Mouse (Mus musculus) G1E (cell line): ENCODE measurements around the gene Atxn7l1. TPM values are rescaled to one million over a fixed set of nuclear protein-coding genes. Genes with fewer than 3 reads are reported as not detected.

Source experiments
- ATAC-seq: 2 replicates; pipeline ENCODE4 v1.8.0; 2016; ENCODE audit warnings: mild to moderate bottlenecking; ENCODE audit not compliant: insufficient number of reproducible peaks, poor library complexity, low FRiP score, severe bottlenecking; ENCODE audit errors: extremely low read depth
- DNase-seq: peaks from one replicate; pipeline ENCODE4 v3.0.0; 2012; ENCODE audit warnings: low spot score
- H3K27me3 ChIP-seq: 2 replicates; pipeline ENCODE4 v1.6.1; 2012; ENCODE audit warnings: mild to moderate bottlenecking, low read length, inconsistent platforms; ENCODE audit not compliant: insufficient read depth
- H3K36me3 ChIP-seq: replicated peaks from 2 replicates; pipeline ENCODE3; 2012; ENCODE audit warnings: mild to moderate bottlenecking, inconsistent platforms
- H3K4me1 ChIP-seq: 2 replicates; pipeline ENCODE4 v1.6.1; 2012; ENCODE audit warnings: low read depth, low read length, inconsistent platforms, mixed read lengths; ENCODE audit not compliant: insufficient read depth
- H3K4me3 ChIP-seq: 2 replicates; pipeline ENCODE4 v1.5.1; 2012; ENCODE audit warnings: low read depth, mild to moderate bottlenecking, inconsistent platforms, low read length, moderate library complexity, mixed read lengths
- H3K9me3 ChIP-seq: replicated peaks from 2 replicates; pipeline ENCODE4 v1.6.1; 2012; ENCODE audit warnings: inconsistent platforms
- CTCF ChIP-seq: IDR thresholded peaks from 2 replicates; pipeline ENCODE4 v1.5.1; 2012; ENCODE audit warnings: low read depth, low read length, inconsistent platforms, mixed read lengths
- GATA1 ChIP-seq: IDR thresholded peaks from 2 replicates; pipeline ENCODE4 v1.6.1; 2012; ENCODE audit warnings: borderline replicate concordance, low read length, inconsistent platforms, mixed read lengths
- GATA2 ChIP-seq: IDR thresholded peaks from 2 replicates; pipeline ENCODE4 v1.6.1; 2012; ENCODE audit warnings: low read depth, low read length, inconsistent platforms, borderline replicate concordance
- POLR2AphosphoS5 ChIP-seq: IDR thresholded peaks from 2 replicates; pipeline ENCODE4 v1.6.1; 2012; ENCODE audit warnings: low read depth, low read length, inconsistent platforms; ENCODE audit not compliant: insufficient replicate concordance
- TAL1 ChIP-seq: conservative IDR thresholded peaks from 2 replicates; pipeline ENCODE4 v1.6.1; 2012; ENCODE audit warnings: low read depth, low read length, inconsistent platforms, mixed read lengths
- polyA plus RNA-seq: library from polyadenylated mRNA; stranded (reverse); fragments of >175 nt; gene quantifications from 2 replicates; pipeline ENCODE4 v1.2.3, GENCODE M21; 2012
- total RNA-seq, 2 experiments: library from RNA; stranded (forward) in 1 of 2; stranded (reverse) in 1 of 2; fragments of 200-1000 nt in 1 of 2; fragments of >200 nt in 1 of 2; fragmentation: Nextera tagmentation in 1 of 2; gene quantifications; 2 replicates each; pipeline ENCODE4 v1.2.3; 2014 to 2017

The Atxn7l1 gene
- total and polyA plus RNA-seq, 3 experiments = 51.0 to 282 (median 56.6) TPM

DNA sequence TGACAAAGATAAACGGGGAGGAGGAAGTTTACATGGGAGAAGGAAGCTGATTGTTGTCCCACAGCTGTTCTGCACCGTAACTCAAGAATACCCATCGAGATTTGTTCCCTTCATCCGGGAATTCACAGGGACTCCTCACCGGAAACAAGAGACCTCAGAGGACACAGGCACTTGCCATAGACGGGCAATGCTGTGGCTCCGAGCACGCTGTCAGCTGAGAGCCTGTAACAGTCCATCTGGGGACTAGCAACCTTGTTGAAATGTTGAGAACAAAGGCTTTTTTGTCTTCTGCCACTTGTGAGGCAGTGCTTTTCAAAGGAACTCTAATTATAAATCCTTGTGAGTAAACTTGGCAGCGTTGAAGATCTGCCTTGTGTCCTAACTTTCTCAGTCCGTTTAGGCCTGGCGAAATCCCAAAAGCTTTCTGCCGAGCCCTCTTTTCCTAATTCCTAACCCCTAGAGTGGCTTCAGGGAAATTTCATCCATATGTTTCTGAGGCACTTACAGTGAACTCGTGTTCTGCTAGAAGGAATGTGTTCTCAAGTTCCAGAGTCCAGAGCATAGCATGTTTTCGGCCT lies 36.5 kb upstream of the Atxn7l1 start:
- no peak for DNase-seq
- no peaks in the 10 kb centered on the region for H3K36me3 ChIP-seq
- no peak overlapping the region for H3K4me3 ChIP-seq
- no peaks in the 10 kb centered on the region for H3K9me3 ChIP-seq
- peaks cover 28% of the 10 kb centered on the region for H3K27me3 ChIP-seq
- TF ChIP-seq POLR2AphosphoS5 (no peak), CTCF (no peak), GATA1 (no peak), TAL1 (no peak), GATA2 (no peak)
- H3K4me1 ChIP-seq = no peaks in the 10 kb centered on the region
- ATAC-seq = no peak

- no peak for TF ChIP-seq TAL1
- no peak for TF ChIP-seq POLR2AphosphoS5
- no peak for TF ChIP-seq CTCF
- H3K4me3 ChIP-seq = no peak overlapping the region
- ATAC-seq = no peak
- H3K9me3 ChIP-seq = no peaks in the 10 kb centered on the region
- H3K36me3 ChIP-seq = no peaks in the 10 kb centered on the region
- no peaks in the 10 kb centered on the region for H3K4me1 ChIP-seq
- H3K27me3 ChIP-seq = peaks cover 53% of the 10 kb centered on the region
- no peak for DNase-seq
Observed at GRCm38 (mm10) chr12:33118624-33119301, 28.7 kb upstream of the Atxn7l1 start.

- Histone ChIP-seq H3K27me3 (peaks cover 72% of the 10 kb centered on the region), H3K4me3 (no peak overlapping the region), H3K36me3 (no peaks in the 10 kb centered on the region), H3K4me1 (peaks cover 8% of the 10 kb centered on the region; the same call in 1 of the 2 replicates), H3K9me3 (no peaks in the 10 kb centered on the region)
- TF ChIP-seq TAL1 (no peak), POLR2AphosphoS5 (no peak), CTCF (no peak)
- DNase-seq = no peak
- peak; percentile 76 for ATAC-seq
Observed at GRCm38 (mm10) chr12:33125594-33126227, 21.8 kb upstream of the Atxn7l1 start.

DNA sequence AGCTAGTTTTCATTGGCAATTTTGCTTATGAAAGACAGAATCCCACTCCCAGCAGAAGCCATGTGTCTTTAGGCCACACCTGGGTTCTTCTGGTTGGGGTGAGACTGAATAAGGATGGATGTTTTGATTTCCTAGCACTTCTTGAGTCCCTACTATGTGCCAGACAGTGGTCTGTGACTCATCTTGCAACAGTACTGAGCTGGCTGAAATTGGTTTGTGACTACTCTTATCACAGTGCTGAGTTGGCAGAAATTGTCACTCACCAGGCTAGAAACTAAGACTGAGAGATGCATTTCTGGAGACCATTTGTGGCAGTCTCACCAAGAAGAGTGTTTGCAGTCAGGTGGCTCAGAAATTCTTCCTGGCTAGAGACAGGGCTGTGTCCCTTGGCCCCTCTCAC lies 21.2 kb upstream of the Atxn7l1 start:
- TF ChIP-seq CTCF = no peak
- no peak overlapping the region for H3K4me3 ChIP-seq
- ATAC-seq = no peak

DNA sequence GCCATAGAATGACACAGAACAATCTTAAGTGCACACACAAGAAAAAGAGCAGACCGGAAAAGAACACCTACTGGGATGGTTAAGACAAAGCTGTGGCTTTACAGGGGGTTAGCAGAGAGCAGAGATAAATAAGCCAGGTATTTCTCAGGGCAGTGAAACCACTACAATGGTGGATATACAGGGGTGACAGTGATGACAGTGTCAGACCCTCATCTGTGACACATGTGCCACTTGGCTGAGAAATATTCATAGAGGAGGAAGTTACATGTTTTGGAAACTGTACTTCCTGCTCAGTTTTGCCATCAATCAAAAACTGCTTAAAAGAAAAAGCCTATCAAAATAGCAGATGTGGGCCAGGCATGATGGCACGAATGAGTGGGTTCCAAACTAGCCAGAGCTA lies 19.4 kb upstream of the Atxn7l1 start:
- H3K36me3 ChIP-seq = no peaks in the 10 kb centered on the region
- ATAC-seq = no peak
- peaks cover 8% of the 10 kb centered on the region; the same call in 1 of the 2 replicates for H3K4me1 ChIP-seq
- peaks cover 74% of the 10 kb centered on the region for H3K27me3 ChIP-seq
- no peak for TF ChIP-seq POLR2AphosphoS5
- TF ChIP-seq CTCF = no peak
- TF ChIP-seq GATA1 = no peak
- TF ChIP-seq TAL1 = no peak
- no peak for TF ChIP-seq GATA2
- H3K4me3 ChIP-seq = no peak overlapping the region
- no peaks in the 10 kb centered on the region for H3K9me3 ChIP-seq
- DNase-seq = no peak

More for the DNA sequence above, 21.2 kb upstream of the Atxn7l1 start:
- Histone ChIP-seq H3K4me1 (peaks cover 8% of the 10 kb centered on the region; the same call in 1 of the 2 replicates), H3K36me3 (no peaks in the 10 kb centered on the region), H3K9me3 (no peaks in the 10 kb centered on the region), H3K27me3 (peaks cover 72% of the 10 kb centered on the region)
- DNase-seq = no peak

DNA sequence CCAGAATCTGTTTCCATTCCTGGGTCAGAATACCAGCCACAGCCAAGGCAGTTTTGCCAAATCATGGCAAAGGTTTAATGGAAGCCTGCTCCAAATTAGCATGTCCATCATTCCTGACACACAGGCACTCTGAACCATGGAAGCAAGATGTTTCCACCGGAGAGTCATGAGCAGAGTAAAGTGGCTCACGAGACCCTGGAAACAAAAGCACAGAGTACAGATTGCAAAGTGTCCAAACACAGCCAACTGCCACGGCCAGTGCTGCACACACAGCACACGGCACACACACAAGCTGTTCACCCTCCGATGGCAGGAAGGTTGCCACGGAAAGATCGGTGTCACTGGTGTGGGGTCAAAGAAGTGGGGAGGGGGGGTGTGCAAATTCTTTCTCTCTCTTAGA lies 18.8 kb upstream of the Atxn7l1 start:
- H3K4me1 ChIP-seq = peaks cover 8% of the 10 kb centered on the region; the same call in 1 of the 2 replicates
- no peak for TF ChIP-seq POLR2AphosphoS5
- TF ChIP-seq GATA2 = no peak
- no peak for TF ChIP-seq CTCF
- no peak for TF ChIP-seq GATA1
- no peak for TF ChIP-seq TAL1
- H3K27me3 ChIP-seq = peaks cover 71% of the 10 kb centered on the region
- no peaks in the 10 kb centered on the region for H3K9me3 ChIP-seq
- no peak overlapping the region for H3K4me3 ChIP-seq
- DNase-seq (no peak), ATAC-seq (no peak)
- no peaks in the 10 kb centered on the region for H3K36me3 ChIP-seq
